Mouse (Mus musculus) kidney, adult 10 weeks (tissue): Measurements from ENCODE around the gene Magea6. TPM values are rescaled to one million over a fixed set of nuclear protein-coding genes. Genes with fewer than 3 reads are reported as not detected.

Source experiments
- polyA plus RNA-seq: library from polyadenylated mRNA; stranded (reverse); fragments of 350-450 nt; fragmentation: Illumina TruSeq; extraction: RNeasy Lipid Tissue Mini Kit (QIAGEN cat#74804); gene quantifications from one replicate; pipeline ENCODE4 v1.2.3, GENCODE M21; 2014; ENCODE audit warnings: low read depth, low replicate concordance

Magea6 gene
- polyA plus RNA-seq, result not detected

DNA sequence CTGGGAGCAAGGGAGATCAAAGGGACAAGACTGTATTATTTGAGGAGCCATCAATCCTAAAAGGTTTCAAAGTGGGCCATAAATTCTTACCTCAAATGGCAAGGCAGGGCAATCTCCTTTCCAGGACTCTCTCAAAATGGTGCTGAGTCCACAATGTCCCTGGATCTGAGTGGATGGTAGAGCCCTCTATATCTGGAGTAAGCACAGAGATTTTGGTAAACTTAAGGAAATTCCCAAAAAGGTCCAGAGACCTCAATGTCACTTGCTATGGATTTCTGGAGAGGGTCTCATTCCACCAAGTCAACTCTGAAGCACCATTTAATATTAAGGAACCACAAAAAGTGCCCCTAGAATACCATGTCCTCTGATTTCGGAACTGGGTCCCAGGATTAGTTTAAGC lies at the start of gene Magea6:
Magea6 (minus strand) TSS at position 101 of the 400 bp plus-strand sequence.

DNA sequence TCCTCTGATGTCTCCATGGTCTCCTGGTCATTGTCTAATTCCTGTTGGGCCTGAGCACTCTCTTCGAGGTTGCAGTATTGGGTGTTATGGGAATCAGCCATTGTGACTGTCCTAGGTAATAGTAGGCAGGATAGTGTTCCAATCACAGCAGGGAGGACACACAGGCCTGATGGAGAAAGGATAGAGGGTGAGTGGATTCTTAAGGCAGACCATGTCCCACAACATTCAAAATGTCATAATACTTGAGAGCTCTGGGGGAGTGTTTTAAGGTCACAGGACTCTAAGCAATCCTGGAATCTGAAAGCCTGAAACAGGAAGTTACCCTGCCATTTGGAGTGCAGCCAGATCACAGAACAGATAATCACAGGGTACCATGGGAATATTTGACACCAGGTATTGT lies 13.6 kb upstream of the Magea6 start, which contains the start of gene Magea3:
Magea3 (minus strand) TSS at position 101 of the 400 bp plus-strand sequence.

DNA sequence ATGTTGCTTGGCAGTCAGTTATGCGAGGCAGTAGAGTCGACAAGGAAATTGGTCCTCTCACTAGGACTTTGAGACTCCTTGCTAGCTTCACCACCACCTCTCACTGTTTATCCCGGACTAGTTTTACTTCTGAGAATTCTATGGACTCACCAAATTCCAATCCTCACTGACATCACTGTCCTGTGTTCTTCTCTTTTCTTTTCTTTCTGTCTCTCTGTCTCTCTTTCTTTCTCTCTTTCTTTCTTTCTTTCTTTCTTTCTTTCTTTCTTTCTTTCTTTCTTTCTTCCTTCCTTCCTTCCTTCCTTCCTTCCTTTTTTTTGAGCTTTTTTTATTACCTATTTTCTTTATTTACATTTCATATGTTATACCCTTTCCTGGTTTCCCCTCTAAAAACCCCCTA lies 45.6 kb downstream of the Magea6 start, which contains the start of gene Cldn34b1:
Cldn34b1 (minus strand) TSS at position 101 of the 400 bp plus-strand sequence.

Other genes with a start within 250 kb of the Magea6 start
- not detected for gene Cldn34b1, start 45.7 kb downstream of the Magea6 start, polyA plus RNA-seq
- not detected for gene Magea3, start 13.5 kb upstream of the Magea6 start, polyA plus RNA-seq
- not detected for gene Magea8, start 59.9 kb upstream of the Magea6 start, polyA plus RNA-seq
- not detected for gene Magea5, start 127.2 kb upstream of the Magea6 start, polyA plus RNA-seq
- gene Magea1, start 153.8 kb upstream of the Magea6 start, polyA plus RNA-seq, result not detected
- not detected for gene Magea2, start 157.7 kb upstream of the Magea6 start, polyA plus RNA-seq
- gene Cldn34b2, start 192.4 kb upstream of the Magea6 start, polyA plus RNA-seq, result not detected